Mouse (Mus musculus) embryonic facial prominence, embryonic 11.5 days (tissue): ENCODE results near the gene Efs. TPM values are rescaled to one million over a fixed set of nuclear protein-coding genes. Genes with fewer than 3 reads are reported as not detected.
"Not testable (repeated sequence)": the region's sequence is repeated elsewhere in the genome, so short reads cannot be mapped to it uniquely, and the experiment has no call there.

Experiments
- ATAC-seq: fragments of 200-750 bp; cut with Nextera tagmentation; replicated peaks from 2 replicates; pipeline ENCODE4 v1.8.0; 2017; ENCODE audit warnings: low read depth; ENCODE audit not compliant: insufficient number of reproducible peaks, low FRiP score, low TSS enrichment
- DNase-seq: peaks from one replicate; pipeline ENCODE4 v3.0.0-alpha.2; 2015; ENCODE audit warnings: low spot score
- H3K27ac ChIP-seq: fragments of 300-500 bp; sonication (generic); replicated peaks from 2 replicates; pipeline ENCODE4 v1.5.1; 2014; ENCODE audit warnings: mild to moderate bottlenecking, low read depth, low read length, control low read depth
- H3K27me3 ChIP-seq: fragments of 300-500 bp; sonication (generic); 2 replicates; pipeline ENCODE4 v1.6.1; 2014; ENCODE audit warnings: mild to moderate bottlenecking, low read length, moderate library complexity, mixed read lengths; ENCODE audit not compliant: control insufficient read depth, insufficient read depth
- H3K36me3 ChIP-seq: fragments of 300-500 bp; sonication (generic); replicated peaks from 2 replicates; pipeline ENCODE4 v1.6.1; 2014; ENCODE audit warnings: low read depth, mild to moderate bottlenecking, low read length, moderate library complexity, mixed read lengths; ENCODE audit not compliant: control insufficient read depth, insufficient read depth
- H3K4me1 ChIP-seq: fragments of 300-500 bp; sonication (generic); 2 replicates; pipeline ENCODE4 v1.6.1; 2014; ENCODE audit warnings: low read length, mixed read lengths; ENCODE audit not compliant: control insufficient read depth, insufficient read depth
- H3K4me2 ChIP-seq: fragments of 300-500 bp; sonication (generic); 2 replicates; pipeline ENCODE4 v1.6.1; 2014; ENCODE audit warnings: low read depth, mild to moderate bottlenecking, control low read depth, low read length, moderate library complexity
- H3K4me3 ChIP-seq: fragments of 300-500 bp; sonication (generic); 2 replicates; pipeline ENCODE4 v1.5.1; 2014; ENCODE audit warnings: low read depth, low read length, control low read depth
- H3K9ac ChIP-seq: fragments of 300-500 bp; sonication (generic); replicated peaks from 2 replicates; pipeline ENCODE4 v1.6.1; 2014; ENCODE audit warnings: mild to moderate bottlenecking, control low read depth, low read length
- H3K9me3 ChIP-seq: fragments of 300-500 bp; sonication (generic); replicated peaks from 2 replicates; pipeline ENCODE4 v1.6.1; 2016; ENCODE audit warnings: mild to moderate bottlenecking, low read length, inconsistent platforms, mixed read lengths; ENCODE audit not compliant: control insufficient read depth
- WGBS: fragments of 180-500 bp; shearing (Covaris S2); extraction: QIAGEN DNeasy Blood & Tissue Kit; methylation state at CpG from one replicate; pipeline ENCODE4 v1.1.7; 2014; 5-methylcytosine and 5-hydroxymethylcytosine counted together
- polyA plus RNA-seq: library from polyadenylated mRNA; unstranded; fragments of >200 nt; fragmentation: Nextera tagmentation; extraction: Ambion mirVana; gene quantifications from 2 replicates; pipeline ENCODE4 v1.2.1, GENCODE M21; 2014

Efs gene
- polyA plus RNA-seq, 1 experiment from 2014 or later = 29.9 TPM

DNA sequence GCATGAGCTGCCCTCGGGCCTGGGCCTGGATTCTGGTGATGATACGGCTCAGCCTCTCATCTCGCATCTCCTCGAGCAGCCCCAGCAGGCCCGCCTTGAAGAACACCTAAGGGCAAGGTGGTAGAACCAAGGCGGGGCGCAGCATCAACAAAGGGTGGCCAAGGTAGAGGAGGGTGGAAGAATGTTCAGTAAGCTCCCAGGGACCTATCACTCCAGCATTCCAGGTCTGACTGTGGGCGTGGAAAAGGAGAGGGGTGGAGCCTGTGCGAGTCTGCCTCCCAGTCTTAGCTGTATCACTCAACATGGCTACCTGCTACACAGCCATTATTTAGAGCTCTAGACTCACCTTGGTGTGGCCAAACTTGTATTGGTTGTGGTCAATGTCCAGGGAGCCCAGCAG, 30.6 kb upstream of the Efs start:
- Histone ChIP-seq H3K4me2 (no peak overlapping the region), H3K4me3 (no peak overlapping the region), H3K27ac (no peak overlapping the region), H3K9ac (no peak overlapping the region), H3K36me3 (no peaks in the 10 kb centered on the region), H3K9me3 (no peaks in the 10 kb centered on the region), H3K27me3 (no peaks in the 10 kb centered on the region), H3K4me1 (no peaks in the 10 kb centered on the region)
- WGBS = 85% methylated on average over 9 of the region's 9 CpGs
- DNase-seq (no peak), ATAC-seq (no peak)

DNA sequence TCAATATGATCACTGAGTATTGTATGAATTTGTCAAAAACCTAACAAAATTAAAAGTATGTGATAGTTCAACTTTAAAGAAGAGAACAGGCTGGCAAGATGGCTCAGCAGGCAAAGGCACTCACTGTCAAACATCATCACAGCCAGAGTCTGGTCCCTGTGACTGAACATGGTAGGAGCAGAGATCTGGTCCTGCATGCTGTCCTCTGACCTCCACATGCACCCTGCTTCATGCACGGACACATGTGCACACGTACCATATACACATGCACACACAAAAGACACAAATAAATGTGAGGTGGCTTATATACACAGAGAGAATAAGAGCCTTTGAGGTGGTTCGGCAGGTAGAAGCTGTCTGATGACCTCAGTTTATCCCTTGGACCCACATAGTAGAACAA, 29.6 kb upstream of the Efs start:
- H3K9me3 ChIP-seq = no peaks in the 10 kb centered on the region
- ATAC-seq = no peak
- no peak overlapping the region for H3K4me2 ChIP-seq
- 83% methylated on average over 3 of the region's 3 CpGs for WGBS
- H3K27me3 ChIP-seq = no peaks in the 10 kb centered on the region
- no peaks in the 10 kb centered on the region for H3K4me1 ChIP-seq
- H3K36me3 ChIP-seq = no peaks in the 10 kb centered on the region
- no peak overlapping the region for H3K4me3 ChIP-seq
- H3K9ac ChIP-seq = no peak overlapping the region
- no peak overlapping the region for H3K27ac ChIP-seq
- no peak for DNase-seq

DNA sequence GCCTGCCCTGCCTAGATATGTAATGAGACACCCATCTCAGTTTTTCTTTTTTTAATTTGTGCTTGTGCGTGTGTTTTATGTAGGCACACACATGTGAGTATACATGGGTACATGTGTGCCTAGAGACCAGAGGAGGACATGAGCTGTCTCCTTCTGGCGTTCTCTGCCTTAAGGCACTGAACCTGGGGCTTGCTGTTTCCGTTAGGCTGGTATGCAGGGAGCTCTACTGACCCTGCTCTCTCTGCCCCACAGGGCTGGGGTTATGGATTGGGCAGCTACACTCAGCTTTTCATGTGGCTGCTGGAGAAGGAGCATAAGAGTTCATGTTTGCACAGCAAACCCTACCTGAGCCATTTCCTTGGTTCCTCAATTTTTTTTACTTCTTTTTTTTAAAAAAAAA, 28.5 kb upstream of the Efs start:
- DNase-seq = no peak
- H3K4me2 ChIP-seq = no peak overlapping the region
- H3K9me3 ChIP-seq = no peaks in the 10 kb centered on the region
- H3K27me3 ChIP-seq = no peaks in the 10 kb centered on the region
- ATAC-seq = no peak
- H3K4me3 ChIP-seq = no peak overlapping the region
- H3K27ac ChIP-seq = no peak overlapping the region
- no peaks in the 10 kb centered on the region for H3K36me3 ChIP-seq
- H3K4me1 ChIP-seq = no peaks in the 10 kb centered on the region
- no peak overlapping the region for H3K9ac ChIP-seq
- 76% methylated on average over 3 of the region's 3 CpGs for whole genome bisulfite sequencing

DNA sequence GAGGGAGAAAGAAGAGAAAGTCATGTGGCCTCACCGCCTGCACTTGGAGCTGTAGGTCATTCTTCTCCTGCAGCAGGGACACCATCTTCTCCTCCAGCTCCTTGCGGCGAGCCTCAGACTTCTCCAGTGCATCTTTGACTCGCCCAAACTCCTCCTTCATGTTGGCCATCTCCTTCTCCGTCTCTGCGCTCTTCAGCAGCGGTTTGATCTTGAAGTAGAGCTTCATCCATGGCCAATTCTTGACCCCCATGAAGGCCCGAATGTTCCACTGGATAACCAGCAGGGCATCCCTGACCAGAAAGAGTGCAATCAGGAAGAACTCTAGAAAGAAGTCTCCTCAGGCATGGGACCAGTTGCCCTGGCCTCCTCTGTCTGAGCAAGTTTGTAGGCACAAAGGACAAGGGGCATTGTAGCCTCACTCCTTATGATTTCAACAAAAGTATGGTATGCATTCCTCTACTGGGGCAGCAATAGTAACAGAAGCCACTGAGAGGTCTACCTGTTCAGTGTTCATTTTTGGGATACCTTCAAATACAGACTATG, 27.8 kb upstream of the Efs start:
- Histone ChIP-seq H3K9me3 (no peaks in the 10 kb centered on the region), H3K4me2 (no peak overlapping the region), H3K27ac (no peak overlapping the region), H3K4me1 (no peaks in the 10 kb centered on the region), H3K27me3 (no peaks in the 10 kb centered on the region), H3K4me3 (no peak overlapping the region), H3K36me3 (no peaks in the 10 kb centered on the region), H3K9ac (no peak overlapping the region)
- WGBS = 84% methylated on average over 8 of the region's 8 CpGs
- DNase-seq (no peak), ATAC-seq (no peak)

DNA sequence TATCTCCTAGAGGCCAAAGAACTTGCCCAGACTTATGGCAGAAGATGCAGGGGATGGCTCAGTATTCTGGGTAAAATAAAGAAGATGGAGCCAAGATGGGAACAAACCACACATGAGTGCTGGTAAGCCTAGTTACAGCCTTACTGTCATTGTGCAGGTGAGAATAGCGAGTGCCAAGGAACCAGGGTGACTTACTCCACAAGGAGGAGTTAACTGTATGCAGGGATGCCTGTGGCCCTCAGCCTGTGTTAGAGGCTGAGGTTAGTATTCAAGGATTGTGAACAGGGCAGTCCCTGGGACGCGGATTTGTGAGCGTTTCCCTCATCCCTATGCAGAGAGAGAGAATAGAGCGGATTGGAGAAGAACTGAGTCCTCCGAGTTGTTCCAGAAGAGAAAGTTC, 25.7 kb upstream of the Efs start:
- H3K4me2 ChIP-seq = no peak overlapping the region
- no peaks in the 10 kb centered on the region for H3K4me1 ChIP-seq
- no peak overlapping the region for H3K4me3 ChIP-seq
- ATAC-seq (no peak), DNase-seq (no peak)
- no peak overlapping the region for H3K9ac ChIP-seq
- H3K27ac ChIP-seq = no peak overlapping the region
- no peaks in the 10 kb centered on the region for H3K36me3 ChIP-seq
- 86% methylated on average over 6 of the region's 6 CpGs for WGBS
- no peaks in the 10 kb centered on the region for H3K27me3 ChIP-seq
- no peaks in the 10 kb centered on the region for H3K9me3 ChIP-seq

DNA sequence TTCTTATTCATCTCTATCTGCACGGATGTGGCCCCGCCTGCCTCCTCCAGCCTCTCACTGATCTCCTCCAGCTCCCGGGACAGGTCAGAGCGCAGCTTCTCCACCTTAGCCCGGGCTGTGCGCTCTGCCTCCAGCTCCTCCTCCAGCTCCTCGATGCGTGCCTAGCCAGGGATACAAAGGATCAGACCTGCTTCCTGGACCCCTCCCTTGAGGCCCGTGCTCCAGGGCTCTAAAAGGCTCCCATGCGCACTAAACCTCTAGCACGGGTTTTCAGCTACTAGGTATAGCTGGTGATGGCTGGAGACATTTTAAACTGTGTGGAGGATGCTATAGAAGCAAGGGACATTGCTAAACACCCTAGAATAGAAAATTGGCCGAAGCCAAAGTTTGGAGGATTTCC, 24.6 kb upstream of the Efs start:
- Histone ChIP-seq H3K9ac (no peak overlapping the region), H3K4me3 (no peak overlapping the region), H3K36me3 (no peaks in the 10 kb centered on the region), H3K27ac (no peak overlapping the region), H3K9me3 (no peaks in the 10 kb centered on the region), H3K4me1 (no peaks in the 10 kb centered on the region), H3K4me2 (no peak overlapping the region), H3K27me3 (no peaks in the 10 kb centered on the region)
- WGBS = 61% methylated on average over 12 of the region's 12 CpGs
- DNase-seq (no peak), ATAC-seq (no peak)

DNA sequence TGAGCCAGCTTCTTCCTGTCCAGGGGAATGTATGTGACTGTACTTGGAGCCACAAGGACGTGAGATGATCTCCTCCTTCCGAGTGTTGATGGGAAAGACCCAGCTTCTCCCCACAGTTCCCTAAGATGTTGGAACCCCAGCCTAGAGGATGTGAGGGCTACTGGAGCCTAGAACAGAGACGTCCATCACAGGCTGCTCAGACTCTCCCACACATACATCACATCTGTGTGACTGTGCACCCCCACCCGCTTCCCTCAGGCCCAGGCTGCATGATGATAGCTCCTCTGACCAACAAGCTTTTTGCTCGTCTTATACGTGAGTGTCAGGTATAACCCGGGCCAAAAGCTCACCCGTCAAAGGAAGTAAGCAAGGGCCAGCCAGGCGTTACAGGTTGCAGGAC, 22.9 kb upstream of the Efs start:
- no peaks in the 10 kb centered on the region for H3K27me3 ChIP-seq
- no peak overlapping the region for H3K27ac ChIP-seq
- DNase-seq (no peak), ATAC-seq (no peak)
- H3K4me1 ChIP-seq = no peaks in the 10 kb centered on the region
- no peak overlapping the region for H3K9ac ChIP-seq
- no peaks in the 10 kb centered on the region for H3K9me3 ChIP-seq
- WGBS = 87% methylated on average over 9 of the region's 9 CpGs
- no peaks in the 10 kb centered on the region for H3K36me3 ChIP-seq
- H3K4me2 ChIP-seq = no peak overlapping the region
- H3K4me3 ChIP-seq = no peak overlapping the region

DNA sequence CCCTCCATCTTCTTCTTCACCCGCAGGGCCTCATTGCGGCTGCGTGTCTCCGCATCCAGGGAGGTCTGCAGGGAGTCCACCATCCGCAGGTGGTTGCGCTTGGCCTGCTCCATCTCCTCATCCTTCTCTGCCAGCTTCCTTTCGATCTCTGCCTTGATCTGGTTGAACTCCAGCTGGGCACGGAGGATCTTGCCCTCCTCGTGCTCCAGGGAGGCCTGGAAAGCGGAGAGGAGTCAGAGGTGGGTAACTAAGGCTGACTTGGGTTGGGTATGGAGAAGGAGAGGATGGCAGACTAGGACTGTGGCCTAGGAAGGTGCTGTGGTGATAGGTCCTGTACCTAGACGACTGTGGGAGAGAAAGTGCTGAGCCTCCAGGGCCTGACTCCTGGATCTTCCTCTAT, 21.1 kb upstream of the Efs start:
- H3K36me3 ChIP-seq, DNase-seq, H3K4me3 ChIP-seq, ATAC-seq, H3K27me3 ChIP-seq, H3K9me3 ChIP-seq, H3K27ac ChIP-seq, H3K4me1 ChIP-seq, H3K4me2 ChIP-seq, H3K9ac ChIP-seq: not testable (repeated sequence)
- WGBS = 87% methylated on average over 8 of the region's 11 CpGs
